Mouse (Mus musculus): ENCODE data around the gene Tor4a.

DNA sequence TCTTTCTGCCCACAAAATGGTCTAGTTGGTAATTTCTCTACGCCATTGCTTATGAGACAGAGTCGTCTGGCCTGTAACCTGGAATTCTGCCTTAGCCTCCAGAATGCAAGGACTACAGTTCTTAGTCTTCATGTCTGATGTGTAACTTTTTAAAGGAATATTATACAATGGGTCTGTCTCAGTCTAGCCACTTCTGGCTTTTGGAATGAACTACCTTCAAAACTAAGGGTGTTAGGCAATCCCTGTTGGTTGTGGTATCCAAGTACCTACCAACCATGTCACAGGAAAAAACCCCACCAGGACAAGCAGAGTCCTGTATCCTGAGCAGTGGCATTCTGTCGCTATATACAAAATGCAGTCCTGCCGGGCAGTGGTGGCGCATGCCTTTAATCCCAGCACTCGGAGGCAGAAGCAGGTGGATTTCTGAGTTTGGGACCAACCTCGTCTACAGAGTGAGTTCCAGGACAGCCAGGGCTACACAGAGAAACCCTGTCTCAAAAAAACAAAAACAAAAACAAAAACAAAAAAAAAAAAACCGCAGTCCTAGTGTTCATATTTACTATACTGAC, 29.2 kb upstream of the Tor4a start:
- TF ChIP-seq CTCF (IDR thresholded peaks at IDR 0.05) (no peak), EP300 (IDR thresholded peaks at IDR 0.05) (no peak)
